Mouse (Mus musculus) cortical plate, adult 2 months (tissue): ENCODE results near the gene Olfr1326-ps1. TPM values are rescaled to one million over a fixed set of nuclear protein-coding genes. Genes with fewer than 3 reads are reported as not detected.

Experiments used
- H3K27ac ChIP-seq: fragments of 200-500 bp; 2 replicates; pipeline ENCODE4 v1.5.1; 2012; ENCODE audit warnings: low read length, control low read depth, inconsistent platforms; ENCODE audit not compliant: insufficient read depth
- H3K4me1 ChIP-seq: fragments of 200-500 bp; 2 replicates; pipeline ENCODE4 v1.6.1; 2011; ENCODE audit warnings: low read length; ENCODE audit not compliant: control insufficient read depth, insufficient read depth
- H3K4me3 ChIP-seq: fragments of 200-500 bp; 2 replicates; pipeline ENCODE4 v1.5.1; 2011; ENCODE audit warnings: mild to moderate bottlenecking, low read length, control low read depth; ENCODE audit not compliant: insufficient read depth
- CTCF ChIP-seq: fragments of 200-500 bp; IDR thresholded peaks from 2 replicates; pipeline ENCODE4 v1.5.1; 2011; ENCODE audit warnings: mild to moderate bottlenecking, control low read depth, low read length; ENCODE audit not compliant: insufficient read depth; ENCODE audit errors: extremely low read depth
- POLR2A ChIP-seq: fragments of 200-500 bp; IDR thresholded peaks from 2 replicates; pipeline ENCODE4 v1.6.1; 2011; ENCODE audit warnings: mild to moderate bottlenecking, low read length, control low read depth; ENCODE audit not compliant: insufficient read depth; ENCODE audit errors: extremely low read depth
- polyA plus RNA-seq: library from polyadenylated mRNA; depleted of rRNA; stranded (reverse); fragments of >200 nt; gene quantifications from 2 replicates; pipeline ENCODE4 v1.2.3, GENCODE M21; 2012; rRNA removed

The Olfr1326-ps1 gene
- not detected in 2 replicates for polyA plus RNA-seq

GRCm38 (mm10) chrX:74574788-74575187 is at the start of gene Olfr1326-ps1:
Olfr1326-ps1 (minus strand) TSS chrX:74574888.
- no peak within 1 kb of the TSS for H3K27ac ChIP-seq
- TF ChIP-seq CTCF (no peak), POLR2A (no peak)
- H3K4me3 ChIP-seq = no peak within 1 kb of the TSS
- no peaks in the 10 kb centered on the region for H3K4me1 ChIP-seq

- no peak within 1 kb of the TSS for H3K27ac ChIP-seq
- H3K4me1 ChIP-seq = no peaks in the 10 kb centered on the region
- H3K4me3 ChIP-seq = no peak within 1 kb of the TSS
- TF ChIP-seq CTCF = no peak
- TF ChIP-seq POLR2A = no peak
Observed at GRCm38 (mm10) chrX:74592379-74592778, 17.7 kb upstream of the Olfr1326-ps1 start, which contains the start of gene Olfr1325. Olfr1325 (plus strand) TSS chrX:74592679.

Other genes starting within 250 kb of the Olfr1326-ps1 start
- gene Plxna3, start 245.8 kb downstream of the Olfr1326-ps1 start, polyA plus RNA-seq = 39.9 and 44.7 TPM in 2 replicates
- gene Lage3, start 221.3 kb downstream of the Olfr1326-ps1 start, polyA plus RNA-seq = 51.6 and 54.4 TPM in 2 replicates
- gene Ubl4a, start 201.7 kb downstream of the Olfr1326-ps1 start, polyA plus RNA-seq = 82.9 and 83.8 TPM in 2 replicates
- 4.2 and 5.2 TPM in 2 replicates for gene Slc10a3, start 201.5 kb downstream of the Olfr1326-ps1 start, polyA plus RNA-seq
- gene Fam3a, start 181.6 kb downstream of the Olfr1326-ps1 start, polyA plus RNA-seq = 31.6 TPM in 2 replicates
- gene Ikbkg, start 181.6 kb downstream of the Olfr1326-ps1 start, polyA plus RNA-seq = 21.3 and 22.1 TPM in 2 replicates
- 27.4 and 31.2 TPM in 2 replicates for gene G6pdx, start 145.7 kb downstream of the Olfr1326-ps1 start, polyA plus RNA-seq
- gene Gm6880, start 93.5 kb downstream of the Olfr1326-ps1 start, polyA plus RNA-seq = not detected in 2 replicates
- not detected in 2 replicates for gene Olfr1325, start 17.8 kb upstream of the Olfr1326-ps1 start, polyA plus RNA-seq
- 0.04 and 0.06 TPM in 2 replicates for gene Gm5640, start 70.7 kb upstream of the Olfr1326-ps1 start, polyA plus RNA-seq
- gene Gm6890, start 166.0 kb upstream of the Olfr1326-ps1 start, polyA plus RNA-seq = not detected in 2 replicates